Mouse (Mus musculus) Patski (cell line): ENCODE measurements at regions not wholly inside any gene's neighbourhood (a gene's known extent, or its start where the extent isn't known, plus 50 kb on each side); places are given as distances from the start of the nearest gene placed in this dataset.
A peak's percentile ranks its signal among the peaks of the same experiment; 100 is the strongest.

Experiments
- ATAC-seq: fragments of 100-300 bp; one replicate; pipeline ENCODE4 v1.8.0; 2021
- CTCF ChIA-PET: fragments of 350-600 bp; sonication (Branson Sonifier 250); formaldehyde crosslinking; loops from one replicate; lab custom pipeline; 2022; ENCODE audit warnings: inconsistent platforms; lab: Charles Lee
- POLR2A ChIA-PET: fragments of 350-600 bp; sonication (Branson Sonifier 250); formaldehyde crosslinking; loops from one replicate; lab custom pipeline; 2022; ENCODE audit warnings: antibody characterized with exemption, inconsistent platforms; lab: Charles Lee
- DNase-seq: peaks from one replicate; pipeline ENCODE4 v3.0.0-alpha.2; 2011; ENCODE audit warnings: low read depth, low spot score
- H3K27me3 ChIP-seq: fragments of 371-371 bp; one replicate; pipeline ENCODE4 v1.5.1; 2021
- CTCF ChIP-seq: fragments of 100-300 bp; IDR thresholded peaks from one replicate; pipeline ENCODE4 v1.5.1; 2021
- in situ Hi-C: fragments of 300-500 bp; cut with MboI; formaldehyde crosslinking; loops from 3 replicates; pipeline ENCODE4 v1.11.1; 2018; ENCODE audit warnings: low pct_unique_long_range_greater_than_20kb, mixed read lengths

DNA sequence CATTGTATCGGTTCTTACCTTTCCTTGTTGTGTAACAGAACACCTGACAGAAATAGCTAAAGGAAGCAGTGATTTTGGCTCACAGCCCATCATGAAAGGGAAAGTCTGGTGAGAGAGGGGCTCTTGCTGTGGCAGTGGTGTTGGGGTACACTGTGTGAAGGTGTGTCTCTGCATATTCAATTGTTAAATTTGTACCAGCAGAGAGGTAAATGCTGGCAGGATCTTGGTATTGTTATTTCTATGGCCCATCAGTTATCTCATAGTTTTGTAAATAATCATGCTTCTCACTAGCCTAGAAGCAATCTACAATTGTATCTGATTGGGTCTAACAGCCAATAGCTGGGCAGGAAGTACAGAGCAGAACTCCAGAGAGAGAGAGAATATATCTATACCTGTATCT lies 95.7 kb downstream of the Mfap3l start:
- ChIA-PET CTCF (interaction anchor here (1.2 kb wide), 1 partner anchor 8 kb away, joined by 3 read pairs; no protein-coding TSS in a partner anchor), POLR2A (interaction anchor here (1.2 kb wide), 1 partner anchor 20 kb away, joined by 3 read pairs; no protein-coding TSS in a partner anchor)
- in situ Hi-C loops = no loop called here
- no peak for ATAC-seq
- H3K27me3 ChIP-seq = no peaks in the 10 kb centered on the region
- no peak for DNase-seq
- TF ChIP-seq CTCF = no peak

DNA sequence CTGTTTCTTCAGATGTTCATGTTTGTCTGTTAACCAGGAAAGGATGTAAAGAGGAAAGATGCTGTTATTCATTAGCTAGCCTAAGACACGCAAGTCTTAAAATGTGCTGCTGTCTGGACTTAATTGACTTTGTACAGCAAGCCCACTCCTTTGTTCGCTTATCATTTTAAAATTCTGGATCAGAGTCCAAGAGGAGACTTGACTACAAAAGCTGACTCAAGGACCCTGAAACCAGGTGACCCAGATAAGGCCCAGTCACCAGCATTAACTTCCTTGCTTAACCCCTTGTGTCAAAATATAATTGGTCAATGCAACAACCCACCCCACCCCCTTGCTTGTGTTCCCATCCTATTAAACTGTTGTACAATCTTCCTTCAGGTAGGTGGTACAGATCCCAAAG lies 99.9 kb downstream of the Mfap3l start:
- ChIA-PET POLR2A (no interaction called here), CTCF (interaction anchor here (1.4 to 1.5 kb wide), 2 partner anchors 9 to 27 kb away, joined by 3 to 6 read pairs; no protein-coding TSS in a partner anchor)
- DNase-seq (no peak), ATAC-seq (no peak)
- in situ Hi-C loops = no loop called here
- no peak for TF ChIP-seq CTCF
- no peaks in the 10 kb centered on the region for H3K27me3 ChIP-seq

DNA sequence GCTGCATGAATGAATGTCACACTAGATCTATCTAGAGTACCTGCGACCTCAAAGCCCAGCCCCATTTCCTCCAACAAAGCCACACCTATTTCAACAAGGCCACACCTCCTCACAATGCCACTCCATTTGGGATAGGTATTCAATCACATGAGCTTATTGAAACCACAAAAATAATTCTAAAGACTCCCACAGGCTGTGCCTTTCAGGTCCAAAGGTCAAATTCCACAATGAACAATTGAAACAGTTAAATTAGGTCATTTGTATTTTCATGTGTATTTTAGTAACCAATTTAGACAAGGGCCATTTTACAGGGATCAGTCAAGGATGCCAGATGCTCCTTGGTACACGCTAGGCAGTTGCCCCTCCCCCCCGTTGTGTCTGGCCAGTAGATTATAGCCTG lies 103.3 kb downstream of the Mfap3l start:
- TF ChIP-seq CTCF = no peak
- in situ Hi-C loops = no loop called here
- H3K27me3 ChIP-seq = no peaks in the 10 kb centered on the region
- ChIA-PET CTCF (interaction anchor here (0.7 to 3.2 kb wide), 6 partner anchors 8 to 109 kb away, joined by 3 to 16 read pairs (median 3); no protein-coding TSS in a partner anchor), POLR2A (interaction anchor here (1.2 kb wide), 1 partner anchor 10 kb away, joined by 3 read pairs; no protein-coding TSS in a partner anchor)
- DNase-seq (no peak), ATAC-seq (no peak)

DNA sequence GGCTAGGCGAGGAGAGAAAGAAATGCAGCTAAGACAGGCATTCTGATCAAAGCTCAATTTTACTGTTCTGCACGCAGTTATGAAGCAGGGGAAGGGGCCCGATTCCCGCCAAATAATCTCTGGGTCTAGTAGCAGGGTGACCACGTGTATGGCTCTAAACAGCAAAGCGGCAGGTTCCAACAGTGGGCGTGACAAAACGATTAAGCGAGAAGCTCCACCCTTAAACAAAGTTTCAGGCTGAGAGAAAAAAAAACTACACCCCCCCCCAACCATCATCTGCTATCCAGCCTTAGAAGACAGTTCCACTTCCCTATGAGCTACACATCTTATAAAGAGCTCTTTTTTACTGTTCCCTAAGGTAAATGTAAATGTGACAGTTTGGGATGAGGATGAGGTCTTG lies 103.8 kb downstream of the Mfap3l start:
- CTCF ChIA-PET = interaction anchor here (0.9 to 3.2 kb wide), 4 partner anchors 8 to 110 kb away, joined by 3 to 16 read pairs (median 3); no protein-coding TSS in a partner anchor
- H3K27me3 ChIP-seq = no peaks in the 10 kb centered on the region
- in situ Hi-C loops = no loop called here
- ATAC-seq (no peak), DNase-seq (no peak)
- TF ChIP-seq CTCF = no peak
- POLR2A ChIA-PET = interaction anchor here (1.2 kb wide), 1 partner anchor 10 kb away, joined by 3 read pairs; no protein-coding TSS in a partner anchor

DNA sequence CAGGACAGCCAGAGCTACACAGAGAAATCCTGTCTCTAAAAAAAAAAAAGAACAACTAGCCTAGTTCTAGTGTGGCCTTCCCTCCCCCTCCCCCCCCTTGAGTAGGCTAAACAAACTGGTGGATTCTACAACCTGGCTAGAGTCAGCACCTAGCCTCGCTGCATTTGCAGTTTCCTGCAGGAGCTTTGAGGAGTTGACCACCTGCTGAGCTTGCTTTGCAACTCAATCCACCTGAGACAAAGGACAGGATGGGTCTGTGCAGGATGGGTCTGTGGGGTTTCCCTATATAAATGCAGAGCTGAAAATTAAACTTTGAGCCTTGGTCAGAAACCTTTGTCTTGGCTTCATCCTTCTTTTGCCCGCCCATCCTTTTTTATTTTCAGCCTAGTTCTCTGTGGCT lies 104.3 kb downstream of the Mfap3l start:
- DNase-seq (no peak), ATAC-seq (no peak)
- POLR2A ChIA-PET = interaction anchor here (1.2 kb wide), 1 partner anchor 9 kb away, joined by 3 read pairs; no protein-coding TSS in a partner anchor
- CTCF ChIA-PET = interaction anchor here (0.9 to 3.2 kb wide), 3 partner anchors 9 to 12 kb away, joined by 3 to 16 read pairs (median 3); no protein-coding TSS in a partner anchor
- in situ Hi-C loops = no loop called here
- TF ChIP-seq CTCF = no peak
- no peaks in the 10 kb centered on the region for H3K27me3 ChIP-seq

DNA sequence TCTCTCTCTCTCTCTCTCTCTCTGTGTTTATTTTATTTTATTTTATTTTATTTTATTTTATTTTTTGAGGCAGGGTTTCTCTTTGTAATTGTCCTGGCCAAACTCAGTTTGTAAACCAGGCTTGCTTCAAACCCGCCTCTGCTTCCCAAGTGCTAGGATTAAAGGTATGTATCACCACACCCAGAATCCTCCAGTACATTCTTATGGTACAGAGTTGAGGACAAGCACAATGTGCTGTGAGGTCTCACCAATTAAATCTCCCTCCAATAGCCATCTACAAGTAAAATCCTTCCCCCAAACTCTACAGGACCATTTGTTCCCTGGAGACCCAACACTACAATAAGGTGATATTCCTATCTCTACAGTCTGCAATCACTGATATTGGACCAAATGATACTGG lies 105.0 kb downstream of the Mfap3l start:
- TF ChIP-seq CTCF = no peak
- no peak for ATAC-seq
- DNase-seq = no peak
- ChIA-PET POLR2A (no interaction called here), CTCF (interaction anchor here (3.2 kb wide), 1 partner anchor 9 kb away, joined by 16 read pairs; no protein-coding TSS in a partner anchor)
- in situ Hi-C loops = no loop called here
- H3K27me3 ChIP-seq = no peaks in the 10 kb centered on the region

DNA sequence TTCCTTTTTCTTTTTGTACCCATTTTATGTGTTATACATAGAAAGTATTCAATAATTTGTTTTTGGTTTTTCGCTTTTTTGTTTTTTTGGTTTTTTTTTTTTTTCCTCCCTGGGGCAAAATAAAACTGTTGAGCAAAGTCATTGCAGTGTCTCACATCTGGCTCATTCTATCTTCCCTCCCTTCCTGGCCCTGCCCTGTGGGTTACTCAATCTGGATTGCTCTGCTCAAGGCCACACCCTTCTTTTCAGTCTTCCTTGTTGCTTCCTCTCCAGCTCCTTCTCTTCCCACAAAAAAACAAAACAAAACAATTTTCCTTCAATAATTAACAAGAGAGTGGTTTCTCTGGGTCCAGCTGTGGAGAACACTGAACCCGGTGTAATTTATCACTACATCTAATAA lies 113.2 kb downstream of the Mfap3l start:
- ATAC-seq (no peak), DNase-seq (no peak)
- no peak for TF ChIP-seq CTCF
- in situ Hi-C loops = no loop called here
- POLR2A ChIA-PET = interaction anchor here (0.6 to 1.4 kb wide), 3 partner anchors 10 to 113 kb away, joined by 3 read pairs; no protein-coding TSS in a partner anchor
- CTCF ChIA-PET = interaction anchor here (1.5 to 3.3 kb wide), 2 partner anchors 10 to 22 kb away, joined by 4 to 16 read pairs; no protein-coding TSS in a partner anchor
- H3K27me3 ChIP-seq = no peaks in the 10 kb centered on the region

DNA sequence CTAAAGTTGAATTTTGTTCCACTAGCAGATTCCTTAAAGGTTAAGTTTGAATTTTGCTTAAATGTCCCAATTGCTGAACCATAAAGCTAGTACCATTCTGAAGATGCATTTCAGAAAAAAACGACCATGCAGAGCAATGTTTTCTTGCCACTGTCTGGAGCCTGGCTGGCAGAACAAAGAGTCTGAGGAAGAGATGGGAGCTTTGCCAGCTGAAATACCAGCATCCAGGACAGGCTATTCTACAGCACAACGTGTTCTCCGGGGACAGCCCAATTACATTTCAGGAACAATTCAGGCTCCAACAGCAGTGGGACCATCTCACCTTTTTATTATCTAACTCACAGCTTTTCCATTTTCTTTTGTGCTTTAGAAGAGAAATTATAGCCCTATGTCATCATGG lies 113.9 kb downstream of the Mfap3l start:
- in situ Hi-C loops = no loop called here
- CTCF ChIA-PET = interaction anchor here (1.5 to 3.3 kb wide), 2 partner anchors 11 to 23 kb away, joined by 4 to 16 read pairs; no protein-coding TSS in a partner anchor
- TF ChIP-seq CTCF = no peak
- POLR2A ChIA-PET = interaction anchor here (0.5 to 1.4 kb wide), 4 partner anchors 9 to 113 kb away, joined by 3 read pairs; no protein-coding TSS in a partner anchor
- H3K27me3 ChIP-seq = no peaks in the 10 kb centered on the region
- no peak for DNase-seq
- ATAC-seq = no peak

DNA sequence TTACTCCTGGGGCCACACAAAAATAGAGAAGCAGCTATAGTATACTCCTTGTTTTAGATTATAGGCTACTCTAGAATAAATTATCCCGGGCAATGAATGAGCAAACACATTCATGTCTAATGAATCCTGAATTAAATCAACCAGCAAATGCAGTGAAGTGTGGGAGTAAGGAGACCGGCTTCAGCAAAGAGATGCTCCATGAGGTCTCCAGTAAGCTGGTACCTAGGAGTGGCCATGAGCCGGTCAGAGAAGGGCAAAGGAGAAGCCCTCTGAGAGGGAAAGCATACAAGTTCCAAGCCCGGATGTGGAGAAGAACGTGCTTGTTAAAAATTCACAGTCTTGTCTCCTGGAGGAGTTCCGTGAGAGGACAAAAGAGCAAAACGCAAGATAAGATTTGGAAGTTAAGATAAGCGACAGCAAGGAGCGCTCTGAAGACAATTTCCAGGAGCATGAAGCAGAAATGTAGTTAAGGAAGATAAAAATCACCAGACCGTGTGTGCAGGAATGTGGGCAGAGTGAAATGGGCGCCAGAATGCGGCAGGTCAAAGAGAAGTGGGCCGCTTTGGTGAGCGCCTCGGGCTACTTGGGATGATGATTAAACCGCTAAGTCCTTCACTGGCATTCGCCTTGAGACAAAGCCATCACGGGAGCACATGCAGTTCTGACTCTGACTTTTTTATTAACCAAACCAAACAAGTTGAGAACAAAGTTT lies 123.2 kb downstream of the Mfap3l start:
- ATAC-seq (peak; percentile 90), DNase-seq (peak; percentile 92)
- ChIA-PET POLR2A (no interaction called here), CTCF (interaction anchor here (1.1 kb wide), 1 partner anchor 108 kb away, joined by 5 read pairs; no protein-coding TSS in a partner anchor)
- no peak for TF ChIP-seq CTCF
- H3K27me3 ChIP-seq = no peaks in the 10 kb centered on the region
- in situ Hi-C loops = loop anchor here (10.0 kb wide), 1 partner anchor 111 kb away; no protein-coding TSS in a partner anchor

DNA sequence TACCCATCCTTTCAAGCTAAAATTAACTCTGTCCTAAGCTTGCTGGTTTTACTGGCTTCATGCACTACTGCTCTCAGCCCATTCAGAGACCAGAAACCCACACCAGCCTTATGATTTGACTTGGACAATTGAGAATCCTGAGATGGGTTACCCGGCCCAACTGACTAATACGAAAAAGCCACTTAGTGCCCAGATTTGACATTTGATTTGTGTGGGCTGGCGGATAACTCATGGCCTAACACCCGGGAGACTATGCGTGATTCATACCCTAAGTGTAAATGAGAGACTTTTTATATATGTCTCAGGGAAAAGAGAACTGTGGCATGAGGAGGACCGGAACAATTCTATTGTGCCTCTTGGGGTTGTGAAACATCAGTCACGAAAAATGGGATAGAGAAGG lies 126.3 kb upstream of the Hpf1 start:
- in situ Hi-C loops = no loop called here
- no peaks in the 10 kb centered on the region for H3K27me3 ChIP-seq
- CTCF ChIA-PET = no interaction called here
- TF ChIP-seq CTCF = no peak
- DNase-seq (no peak), ATAC-seq (peak; percentile 58)
- POLR2A ChIA-PET = no interaction called here
